Mouse (Mus musculus): Measurements from ENCODE around the gene Srsf1. TPM values are rescaled to one million over a fixed set of nuclear protein-coding genes. Genes with fewer than 3 reads are reported as not detected.
A peak's percentile ranks its signal among the peaks of the same experiment; 100 is the strongest.

The Srsf1 gene
- total and polyA plus RNA-seq, 3 experiments, result 241 to 397 (median 298) TPM

GRCm38 (mm10) chr11:88046323-88046937, 743 bp upstream of the Srsf1 start:
- no peak for TF ChIP-seq CTCF (IDR thresholded peaks at IDR 0.05; ENCODE audit: low read depth, low read length)
- TF ChIP-seq GATA1 (IDR thresholded peaks at IDR 0.05; ENCODE audit: borderline replicate concordance, low read length), result no peak
- TF ChIP-seq TAL1 (conservative IDR thresholded peaks at IDR 0.05; ENCODE audit: low read depth, low read length), result no peak
- TF ChIP-seq POLR2AphosphoS5 (IDR thresholded peaks at IDR 0.05; ENCODE audit: insufficient replicate concordance, low read depth, low read length), result no peak
- TF ChIP-seq GATA2 (IDR thresholded peaks at IDR 0.05; ENCODE audit: borderline replicate concordance, low read depth, low read length), result no peak
- DNase-seq (ENCODE audit: low spot score) (no peak), ATAC-seq (ENCODE audit: extremely low read depth, insufficient number of reproducible peaks, low FRiP score, poor library complexity, severe bottlenecking) (no peak)
- Histone ChIP-seq H3K27me3 (ENCODE audit: insufficient read depth, low read length) (no peaks in the 10 kb centered on the region), H3K4me1 (ENCODE audit: insufficient read depth, low read depth, low read length) (peaks cover 25% of the 10 kb centered on the region), H3K9me3 (replicated peaks) (no peaks in the 10 kb centered on the region), H3K36me3 (replicated peaks) (peaks cover 36% of the 10 kb centered on the region), H3K4me3 (ENCODE audit: low read depth, low read length) (peak overlapping the region; percentile 93)

GRCm38 (mm10) chr11:88047871-88048531, 828 bp downstream of the Srsf1 start:
- TF ChIP-seq GATA1 (IDR thresholded peaks at IDR 0.05; ENCODE audit: borderline replicate concordance, low read length) (no peak), TAL1 (conservative IDR thresholded peaks at IDR 0.05; ENCODE audit: low read depth, low read length) (no peak), GATA2 (IDR thresholded peaks at IDR 0.05; ENCODE audit: borderline replicate concordance, low read depth, low read length) (no peak), POLR2AphosphoS5 (IDR thresholded peaks at IDR 0.05; ENCODE audit: insufficient replicate concordance, low read depth, low read length) (no peak), CTCF (IDR thresholded peaks at IDR 0.05; ENCODE audit: low read depth, low read length) (no peak)
- ATAC-seq (ENCODE audit: extremely low read depth, insufficient number of reproducible peaks, low FRiP score, poor library complexity, severe bottlenecking), result no peak
- peak; percentile 50 for DNase-seq (ENCODE audit: low spot score)

GRCm38 (mm10) chr11:88048961-88049670, 1.9 kb downstream of the Srsf1 start:
- no peak for DNase-seq (ENCODE audit: low spot score)
- Histone ChIP-seq H3K4me3 (ENCODE audit: low read depth, low read length) (peak overlapping the region; percentile 93), H3K9me3 (replicated peaks) (no peaks in the 10 kb centered on the region), H3K27me3 (ENCODE audit: insufficient read depth, low read length) (no peaks in the 10 kb centered on the region), H3K36me3 (replicated peaks) (peaks cover 40% of the 10 kb centered on the region), H3K4me1 (ENCODE audit: insufficient read depth, low read depth, low read length) (peaks cover 32% of the 10 kb centered on the region)
- TF ChIP-seq GATA2 (IDR thresholded peaks at IDR 0.05; ENCODE audit: borderline replicate concordance, low read depth, low read length), result no peak
- TF ChIP-seq TAL1 (conservative IDR thresholded peaks at IDR 0.05; ENCODE audit: low read depth, low read length), result no peak
- no peak for ATAC-seq (ENCODE audit: extremely low read depth, insufficient number of reproducible peaks, low FRiP score, poor library complexity, severe bottlenecking)

More at GRCm38 (mm10) chr11:88047871-88048531, 828 bp downstream of the Srsf1 start:
- Histone ChIP-seq H3K4me3 (ENCODE audit: low read depth, low read length) (peak overlapping the region; percentile 93), H3K27me3 (ENCODE audit: insufficient read depth, low read length) (no peaks in the 10 kb centered on the region), H3K9me3 (replicated peaks) (no peaks in the 10 kb centered on the region), H3K4me1 (ENCODE audit: insufficient read depth, low read depth, low read length) (peaks cover 28% of the 10 kb centered on the region), H3K36me3 (replicated peaks) (peaks cover 33% of the 10 kb centered on the region)

- Histone ChIP-seq H3K27me3 (ENCODE audit: insufficient read depth, low read length) (no peaks in the 10 kb centered on the region), H3K36me3 (replicated peaks) (peaks cover 44% of the 10 kb centered on the region), H3K9me3 (replicated peaks) (no peaks in the 10 kb centered on the region), H3K4me3 (ENCODE audit: low read depth, low read length) (peak overlapping the region; percentile 93), H3K4me1 (ENCODE audit: insufficient read depth, low read depth, low read length) (peaks cover 35% of the 10 kb centered on the region)
- ATAC-seq (ENCODE audit: extremely low read depth, insufficient number of reproducible peaks, low FRiP score, poor library complexity, severe bottlenecking) (no peak), DNase-seq (ENCODE audit: low spot score) (no peak)
- TF ChIP-seq POLR2AphosphoS5 (IDR thresholded peaks at IDR 0.05; ENCODE audit: insufficient replicate concordance, low read depth, low read length) (no peak), GATA2 (IDR thresholded peaks at IDR 0.05; ENCODE audit: borderline replicate concordance, low read depth, low read length) (no peak), CTCF (IDR thresholded peaks at IDR 0.05; ENCODE audit: low read depth, low read length) (no peak), TAL1 (conservative IDR thresholded peaks at IDR 0.05; ENCODE audit: low read depth, low read length) (no peak), GATA1 (IDR thresholded peaks at IDR 0.05; ENCODE audit: borderline replicate concordance, low read length) (no peak)
These were observed 2.6 kb downstream of the Srsf1 start for GRCm38 (mm10) chr11:88049732-88050131.

GRCm38 (mm10) chr11:88052638-88053037, 5.5 kb downstream of the Srsf1 start:
- no peak for TF ChIP-seq GATA2 (IDR thresholded peaks at IDR 0.05; ENCODE audit: borderline replicate concordance, low read depth, low read length)
- no peak for TF ChIP-seq POLR2AphosphoS5 (IDR thresholded peaks at IDR 0.05; ENCODE audit: insufficient replicate concordance, low read depth, low read length)
- no peak for TF ChIP-seq TAL1 (conservative IDR thresholded peaks at IDR 0.05; ENCODE audit: low read depth, low read length)
- no peak for TF ChIP-seq GATA1 (IDR thresholded peaks at IDR 0.05; ENCODE audit: borderline replicate concordance, low read length)
- TF ChIP-seq CTCF (IDR thresholded peaks at IDR 0.05; ENCODE audit: low read depth, low read length), result no peak
- Histone ChIP-seq H3K36me3 (replicated peaks) (peaks cover 60% of the 10 kb centered on the region), H3K4me1 (ENCODE audit: insufficient read depth, low read depth, low read length) (peaks cover 25% of the 10 kb centered on the region), H3K27me3 (ENCODE audit: insufficient read depth, low read length) (no peaks in the 10 kb centered on the region), H3K9me3 (replicated peaks) (no peaks in the 10 kb centered on the region), H3K4me3 (ENCODE audit: low read depth, low read length) (no peak overlapping the region)
- DNase-seq (ENCODE audit: low spot score) (no peak), ATAC-seq (ENCODE audit: extremely low read depth, insufficient number of reproducible peaks, low FRiP score, poor library complexity, severe bottlenecking) (no peak)

- TF ChIP-seq TAL1 (conservative IDR thresholded peaks at IDR 0.05; ENCODE audit: low read depth, low read length) (no peak), POLR2AphosphoS5 (IDR thresholded peaks at IDR 0.05; ENCODE audit: insufficient replicate concordance, low read depth, low read length) (no peak), CTCF (IDR thresholded peaks at IDR 0.05; ENCODE audit: low read depth, low read length) (no peak), GATA2 (IDR thresholded peaks at IDR 0.05; ENCODE audit: borderline replicate concordance, low read depth, low read length) (no peak), GATA1 (IDR thresholded peaks at IDR 0.05; ENCODE audit: borderline replicate concordance, low read length) (no peak)
- Histone ChIP-seq H3K36me3 (replicated peaks) (peaks cover 56% of the 10 kb centered on the region), H3K27me3 (ENCODE audit: insufficient read depth, low read length) (no peaks in the 10 kb centered on the region), H3K9me3 (replicated peaks) (no peaks in the 10 kb centered on the region), H3K4me1 (ENCODE audit: insufficient read depth, low read depth, low read length) (peaks cover 25% of the 10 kb centered on the region), H3K4me3 (ENCODE audit: low read depth, low read length) (no peak overlapping the region)
- ATAC-seq (ENCODE audit: extremely low read depth, insufficient number of reproducible peaks, low FRiP score, poor library complexity, severe bottlenecking), result no peak
- no peak for DNase-seq (ENCODE audit: low spot score)
These were observed 6.6 kb downstream of the Srsf1 start for GRCm38 (mm10) chr11:88053821-88054220.

Measured in G1E (cell line).